Mouse (Mus musculus) MEL (cell line): ENCODE results near the gene Cnih3.

Experiments
- CTCF ChIP-seq, 3 experiments: IDR thresholded peaks in 2 of 3; conservative IDR thresholded peaks in 1 of 3; 2 replicates each; pipeline ENCODE4 v1.5.1; 2011 to 2012; ENCODE audit warnings: low read length in 3 of 3, low read depth in 2 of 3, mild to moderate bottlenecking in 2 of 3, improper control_type of control experiment in 1 of 3, inconsistent platforms in 1 of 3, mixed read lengths in 1 of 3, moderate library complexity in 1 of 3; ENCODE audit not compliant: control insufficient read depth in 1 of 3, insufficient read depth in 1 of 3, poor library complexity in 1 of 3, severe bottlenecking in 1 of 3
- POLR2A ChIP-seq, 2 experiments: IDR thresholded peaks; 2 replicates each; pipeline ENCODE4 v1.6.1; 2011 to 2012; ENCODE audit warnings: low read length in 2 of 2, mild to moderate bottlenecking in 2 of 2, control low read depth in 1 of 2, improper control_type of control experiment in 1 of 2, low read depth in 1 of 2, moderate library complexity in 1 of 2; ENCODE audit not compliant: control insufficient read depth in 1 of 2, insufficient read depth in 1 of 2, poor library complexity in 1 of 2

- TF ChIP-seq CTCF (IDR thresholded peaks at IDR 0.05 in 2 of 3, conservative IDR thresholded peaks at IDR 0.05 in 1 of 3; ENCODE audit: control insufficient read depth in 1 of 3, insufficient read depth in 1 of 3, low read depth in 2 of 3, low read length in 3 of 3, poor library complexity in 1 of 3, severe bottlenecking in 1 of 3) (no peak), POLR2A (IDR thresholded peaks at IDR 0.05; ENCODE audit: control insufficient read depth in 1 of 2, insufficient read depth in 1 of 2, low read depth in 1 of 2, low read length in 2 of 2, poor library complexity in 1 of 2) (no peak)
These were observed 65.6 kb downstream of the Cnih3 start for GRCm38 (mm10) chr1:181417937-181418523.
